Mouse (Mus musculus) kidney, adult 2 months (tissue): Measurements from ENCODE around the gene Nr4a2.

Source experiments
- CTCF ChIP-seq: fragments of 200-500 bp; conservative IDR thresholded peaks from 2 replicates; pipeline ENCODE4 v1.5.1; 2011; ENCODE audit warnings: low read depth, mild to moderate bottlenecking, control low read depth, low read length, moderate library complexity, mixed read lengths; ENCODE audit not compliant: insufficient read depth, insufficient read length
- POLR2A ChIP-seq: fragments of 200-500 bp; IDR thresholded peaks from one replicate; pipeline ENCODE4 v1.6.1; 2011; ENCODE audit warnings: low read depth, low read length, control low read depth

GRCm38 (mm10) chr2:57110401-57110800 is 13.4 kb downstream of the Nr4a2 start:
- TF ChIP-seq CTCF (no peak), POLR2A (no peak)
